Mouse (Mus musculus) liver, embryonic 11.5 days (tissue): ENCODE measurements around the gene Anapc15. TPM values are rescaled to one million over a fixed set of nuclear protein-coding genes. Genes with fewer than 3 reads are reported as not detected.

Source experiments
- ATAC-seq: fragments of 200-750 bp; cut with Nextera tagmentation; replicated peaks from 2 replicates; pipeline ENCODE4 v1.8.0; 2017; ENCODE audit warnings: moderate number of reproducible peaks, mild to moderate bottlenecking, moderate TSS enrichment, moderate library complexity; ENCODE audit not compliant: low FRiP score
- DNase-seq: peaks from one replicate; pipeline ENCODE4 v3.0.0-alpha.2; 2017; ENCODE audit warnings: low spot score
- H3K27ac ChIP-seq: fragments of 300-500 bp; sonication (generic); 2 replicates; pipeline ENCODE4 v1.5.1; 2014; ENCODE audit warnings: mild to moderate bottlenecking, low read depth, low read length, control low read depth
- H3K27me3 ChIP-seq: fragments of 300-500 bp; sonication (generic); replicated peaks from 2 replicates; pipeline ENCODE4 v1.6.1; 2014; ENCODE audit warnings: low read length, mixed read lengths; ENCODE audit not compliant: control insufficient read depth, insufficient read depth
- H3K36me3 ChIP-seq: fragments of 300-500 bp; sonication (generic); 2 replicates; pipeline ENCODE4 v1.6.1; 2014; ENCODE audit warnings: mild to moderate bottlenecking, low read length, moderate library complexity, mixed read lengths; ENCODE audit not compliant: control insufficient read depth, insufficient read depth
- H3K4me1 ChIP-seq: fragments of 300-500 bp; sonication (generic); replicated peaks from 2 replicates; pipeline ENCODE4 v1.6.1; 2014; ENCODE audit warnings: low read length, mixed read lengths; ENCODE audit not compliant: control insufficient read depth, insufficient read depth
- H3K4me2 ChIP-seq: fragments of 300-500 bp; sonication (generic); 2 replicates; pipeline ENCODE4 v1.6.1; 2014; ENCODE audit warnings: mild to moderate bottlenecking, control low read depth, moderate library complexity
- H3K4me3 ChIP-seq: fragments of 300-500 bp; sonication (generic); 2 replicates; pipeline ENCODE4 v1.5.1; 2014; ENCODE audit warnings: low read depth, low read length, control low read depth
- H3K9ac ChIP-seq: fragments of 300-500 bp; sonication (generic); 2 replicates; pipeline ENCODE4 v1.6.1; 2014; ENCODE audit warnings: low read depth, low read length, control low read depth
- H3K9me3 ChIP-seq: fragments of 300-500 bp; sonication (generic); 2 replicates; pipeline ENCODE4 v1.6.1; 2016; ENCODE audit warnings: low read length, inconsistent platforms, mixed read lengths; ENCODE audit not compliant: control insufficient read depth
- WGBS: fragments of 180-500 bp; shearing (Covaris S2); extraction: QIAGEN DNeasy Blood & Tissue Kit; methylation state at CpG from one replicate; pipeline ENCODE4 v1.1.7; 2014; 5-methylcytosine and 5-hydroxymethylcytosine counted together
- polyA plus RNA-seq: library from polyadenylated mRNA; unstranded; fragments of >200 nt; fragmentation: Nextera tagmentation; extraction: Ambion mirVana; gene quantifications from 2 replicates; pipeline ENCODE4 v1.2.1, GENCODE M21; 2014

Anapc15 gene
- polyA plus RNA-seq, 1 experiment from 2014 or later: 96.2 TPM

- peak; percentile 79 for DNase-seq
- peaks cover 22% of the 10 kb centered on the region for H3K27me3 ChIP-seq
- WGBS: under 1% methylated on average over 64 of the region's 64 CpGs
Measured at GRCm38 (mm10) chr7:101837606-101838471, 25.7 kb upstream of the Anapc15 start, which contains the start of gene Inppl1. TSS of gene Inppl1 (minus strand) at chr7:101838229.

GRCm38 (mm10) chr7:101844186-101844585 lies 19.3 kb upstream of the Anapc15 start:
- Histone ChIP-seq H3K9ac (no peak overlapping the region), H3K4me1 (no peaks in the 10 kb centered on the region), H3K4me2 (no peak overlapping the region), H3K27ac (no peak overlapping the region), H3K27me3 (no peaks in the 10 kb centered on the region), H3K9me3 (no peaks in the 10 kb centered on the region), H3K4me3 (no peak overlapping the region), H3K36me3 (no peaks in the 10 kb centered on the region)
- no peak for DNase-seq
- 64% methylated on average over 6 of the region's 6 CpGs for WGBS
- ATAC-seq: no peak

More at GRCm38 (mm10) chr7:101837606-101838471, 25.7 kb upstream of the Anapc15 start, which contains the start of gene Inppl1:
- Histone ChIP-seq H3K9me3 (no peaks in the 10 kb centered on the region), H3K4me1 (peaks cover 6% of the 10 kb centered on the region; the same call in 1 of the 2 replicates), H3K36me3 (peaks cover 3% of the 10 kb centered on the region; the same call in 1 of the 2 replicates), H3K4me2 (peak within 1 kb of the TSS; percentile 91), H3K9ac (peak within 1 kb of the TSS; percentile 82), H3K27ac (peak within 1 kb of the TSS; percentile 78), H3K4me3 (peak within 1 kb of the TSS; percentile 74)
- ATAC-seq: peak; percentile 54

- no peak for ATAC-seq
Measured at GRCm38 (mm10) chr7:101847934-101848333, 15.6 kb upstream of the Anapc15 start.

GRCm38 (mm10) chr7:101851689-101852088 lies 11.8 kb upstream of the Anapc15 start:
- ATAC-seq (no peak), DNase-seq (no peak)
- H3K9ac ChIP-seq: no peak overlapping the region
- no peak overlapping the region for H3K4me2 ChIP-seq
- H3K27ac ChIP-seq: no peak overlapping the region
- H3K9me3 ChIP-seq: no peaks in the 10 kb centered on the region
- H3K27me3 ChIP-seq: no peaks in the 10 kb centered on the region
- no peak overlapping the region for H3K4me3 ChIP-seq
- 69% methylated on average over 6 of the region's 6 CpGs for whole genome bisulfite sequencing
- H3K36me3 ChIP-seq: no peaks in the 10 kb centered on the region
- no peaks in the 10 kb centered on the region for H3K4me1 ChIP-seq

More at GRCm38 (mm10) chr7:101847934-101848333, 15.6 kb upstream of the Anapc15 start:
- 89% methylated on average over 1 of the region's 1 CpGs for WGBS
- Histone ChIP-seq H3K4me3 (no peak overlapping the region), H3K9ac (no peak overlapping the region), H3K4me1 (no peaks in the 10 kb centered on the region), H3K4me2 (no peak overlapping the region), H3K36me3 (no peaks in the 10 kb centered on the region), H3K27me3 (no peaks in the 10 kb centered on the region), H3K9me3 (no peaks in the 10 kb centered on the region), H3K27ac (no peak overlapping the region)
- DNase-seq: no peak

GRCm38 (mm10) chr7:101852846-101853245 lies 10.7 kb upstream of the Anapc15 start:
- DNase-seq: no peak
- no peaks in the 10 kb centered on the region for H3K27me3 ChIP-seq
- H3K4me3 ChIP-seq: no peak overlapping the region
- no peaks in the 10 kb centered on the region for H3K4me1 ChIP-seq
- ATAC-seq: no peak
- no peak overlapping the region for H3K9ac ChIP-seq
- H3K9me3 ChIP-seq: no peaks in the 10 kb centered on the region
- 81% methylated on average over 6 of the region's 6 CpGs for WGBS
- H3K4me2 ChIP-seq: no peak overlapping the region
- H3K36me3 ChIP-seq: no peaks in the 10 kb centered on the region
- H3K27ac ChIP-seq: no peak overlapping the region

- Histone ChIP-seq H3K9ac (no peak overlapping the region), H3K27me3 (no peaks in the 10 kb centered on the region), H3K9me3 (no peaks in the 10 kb centered on the region), H3K27ac (no peak overlapping the region), H3K4me3 (no peak overlapping the region), H3K36me3 (no peaks in the 10 kb centered on the region), H3K4me1 (no peaks in the 10 kb centered on the region), H3K4me2 (no peak overlapping the region)
- ATAC-seq (no peak), DNase-seq (no peak)
- WGBS: 47% methylated on average over 2 of the region's 2 CpGs
Measured at GRCm38 (mm10) chr7:101853816-101854215, 9.7 kb upstream of the Anapc15 start.

GRCm38 (mm10) chr7:101857094-101857493 lies 6.4 kb upstream of the Anapc15 start, which contains the start of gene Folr2:
TSS of gene Folr2 (minus strand) at chr7:101857194.
- Histone ChIP-seq H3K9me3 (no peaks in the 10 kb centered on the region), H3K27ac (no peak within 1 kb of the TSS), H3K4me1 (no peaks in the 10 kb centered on the region), H3K4me2 (no peak within 1 kb of the TSS), H3K27me3 (no peaks in the 10 kb centered on the region), H3K9ac (no peak within 1 kb of the TSS), H3K36me3 (no peaks in the 10 kb centered on the region), H3K4me3 (no peak within 1 kb of the TSS)
- DNase-seq: no peak
- WGBS: 76% methylated on average over 4 of the region's 4 CpGs
- no peak for ATAC-seq

- no peak overlapping the region for H3K4me2 ChIP-seq
- ATAC-seq: no peak
- H3K27ac ChIP-seq: no peak overlapping the region
- no peaks in the 10 kb centered on the region for H3K27me3 ChIP-seq
- H3K9ac ChIP-seq: no peak overlapping the region
- H3K4me1 ChIP-seq: no peaks in the 10 kb centered on the region
- H3K36me3 ChIP-seq: no peaks in the 10 kb centered on the region
- no peak for DNase-seq
- no peaks in the 10 kb centered on the region for H3K9me3 ChIP-seq
- no peak overlapping the region for H3K4me3 ChIP-seq
- 73% methylated on average over 9 of the region's 9 CpGs for WGBS
Measured at GRCm38 (mm10) chr7:101858362-101858761, 5.2 kb upstream of the Anapc15 start.

GRCm38 (mm10) chr7:101860978-101861377 lies 2.5 kb upstream of the Anapc15 start:
- ATAC-seq (no peak), DNase-seq (no peak)
- Histone ChIP-seq H3K9ac (no peak overlapping the region), H3K4me2 (no peak overlapping the region), H3K27ac (no peak overlapping the region), H3K4me1 (no peaks in the 10 kb centered on the region), H3K36me3 (no peaks in the 10 kb centered on the region), H3K27me3 (no peaks in the 10 kb centered on the region), H3K9me3 (no peaks in the 10 kb centered on the region), H3K4me3 (no peak overlapping the region)
